Mouse (Mus musculus) thymus, postnatal 36 days (tissue): ENCODE data around the gene Leo1.
"Not testable (repeated sequence)": the region's sequence is repeated elsewhere in the genome, so short reads cannot be mapped to it uniquely, and the experiment has no call there.

Source experiments
- DNase-seq, 2 experiments: peaks; one replicate each; pipeline ENCODE4 v3.0.0; 2022; ENCODE audit warnings: mixed read lengths in 2 of 2

The Leo1 gene

DNA sequence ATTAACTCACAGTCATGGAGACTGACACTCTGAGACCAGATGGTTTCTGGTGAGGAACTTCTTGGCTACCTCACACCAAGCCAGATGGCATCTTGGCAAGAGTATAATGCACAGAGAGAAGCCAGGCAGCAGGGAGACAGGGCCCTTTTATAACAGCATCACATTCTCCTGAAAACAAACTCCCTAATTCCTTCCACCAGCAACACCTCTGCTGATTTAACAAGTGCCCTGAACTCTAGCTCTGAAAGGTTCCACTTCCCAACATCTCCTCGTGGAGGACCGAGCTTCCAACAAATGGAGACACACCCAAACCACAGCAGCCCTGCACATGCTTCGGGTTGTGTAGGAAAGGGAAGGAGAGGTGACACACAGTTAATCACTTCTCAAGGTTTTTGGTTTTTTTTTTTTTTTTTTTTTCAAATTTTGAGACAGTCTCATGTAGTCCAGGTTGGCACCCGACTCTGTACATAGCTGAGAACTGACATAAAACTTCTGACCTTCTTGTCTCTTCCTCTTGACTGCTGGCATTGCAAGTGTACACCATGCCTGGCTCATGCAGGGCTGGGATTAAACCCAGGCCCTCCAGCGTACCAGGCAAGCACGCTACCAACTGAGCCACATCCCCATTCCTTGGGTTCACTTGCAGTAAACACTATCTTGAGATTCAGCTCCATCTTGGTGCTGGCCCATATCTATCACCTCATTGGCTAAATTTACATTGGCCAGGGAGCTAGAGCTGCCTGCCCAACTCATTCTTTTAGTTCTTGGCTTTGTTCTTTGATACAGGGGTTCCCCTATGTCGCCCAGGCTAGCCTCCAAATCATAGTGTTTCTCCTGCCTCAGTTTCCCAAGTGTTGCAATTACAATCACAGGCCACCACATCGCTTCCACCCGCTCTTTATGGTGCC lies 13.7 kb upstream of the Leo1 start:
- no peak for DNase-seq

DNA sequence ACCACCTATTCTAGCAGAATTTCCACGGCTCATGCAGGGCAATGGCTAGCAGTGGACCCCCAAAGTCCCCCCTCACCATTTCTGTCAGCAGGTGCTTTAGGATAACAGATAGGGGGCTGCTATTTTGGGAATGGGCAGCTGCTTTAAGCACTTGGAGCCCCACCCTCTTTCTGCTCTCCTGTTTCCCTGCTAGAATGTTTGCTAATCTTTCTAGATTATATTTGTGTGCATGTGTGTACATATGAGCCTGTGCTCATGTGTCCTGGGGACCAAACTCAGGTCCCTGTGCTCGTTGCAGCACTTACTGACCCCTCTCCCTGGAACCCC lies 13.1 kb upstream of the Leo1 start:
- no peak for DNase-seq

DNA sequence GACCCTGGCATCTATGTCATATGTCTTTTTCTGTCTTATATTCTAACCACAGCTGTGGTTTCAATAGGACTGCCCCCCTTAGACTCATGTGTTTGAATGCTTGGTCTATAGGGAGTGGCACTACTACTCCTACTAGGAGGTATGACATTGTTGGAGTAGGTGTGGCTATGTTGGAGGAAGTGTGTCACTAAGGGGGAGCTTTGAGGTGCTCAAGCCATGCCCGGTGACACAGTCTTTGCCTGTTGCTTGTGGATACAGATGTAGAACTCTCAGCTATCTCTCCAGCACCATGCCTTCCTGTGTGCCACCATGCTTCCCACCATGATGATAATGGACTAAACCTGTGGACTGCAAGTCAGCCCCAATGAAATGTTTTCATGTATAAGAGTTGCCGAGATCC lies 12.3 kb upstream of the Leo1 start:
- DNase-seq, result no peak

DNA sequence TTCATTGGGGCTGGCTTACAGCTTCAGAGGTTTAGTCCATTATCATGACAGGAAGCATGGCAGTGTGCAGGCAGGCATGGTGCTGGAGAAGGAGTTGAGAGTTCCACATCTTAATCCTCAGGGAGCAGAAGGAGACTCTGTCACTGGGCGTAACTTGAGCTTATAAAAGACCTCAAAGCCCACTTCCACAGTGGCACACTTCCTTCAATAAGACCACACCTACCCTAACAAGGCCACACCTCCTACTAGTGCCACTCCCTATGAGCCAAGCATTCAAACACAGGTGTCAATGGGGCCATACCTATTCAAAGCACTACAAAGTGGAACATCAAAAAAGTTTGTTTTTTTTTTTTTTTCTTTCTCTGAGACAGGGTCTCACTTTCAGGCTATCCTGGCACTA lies 11.7 kb upstream of the Leo1 start:
- no peak for DNase-seq

DNA sequence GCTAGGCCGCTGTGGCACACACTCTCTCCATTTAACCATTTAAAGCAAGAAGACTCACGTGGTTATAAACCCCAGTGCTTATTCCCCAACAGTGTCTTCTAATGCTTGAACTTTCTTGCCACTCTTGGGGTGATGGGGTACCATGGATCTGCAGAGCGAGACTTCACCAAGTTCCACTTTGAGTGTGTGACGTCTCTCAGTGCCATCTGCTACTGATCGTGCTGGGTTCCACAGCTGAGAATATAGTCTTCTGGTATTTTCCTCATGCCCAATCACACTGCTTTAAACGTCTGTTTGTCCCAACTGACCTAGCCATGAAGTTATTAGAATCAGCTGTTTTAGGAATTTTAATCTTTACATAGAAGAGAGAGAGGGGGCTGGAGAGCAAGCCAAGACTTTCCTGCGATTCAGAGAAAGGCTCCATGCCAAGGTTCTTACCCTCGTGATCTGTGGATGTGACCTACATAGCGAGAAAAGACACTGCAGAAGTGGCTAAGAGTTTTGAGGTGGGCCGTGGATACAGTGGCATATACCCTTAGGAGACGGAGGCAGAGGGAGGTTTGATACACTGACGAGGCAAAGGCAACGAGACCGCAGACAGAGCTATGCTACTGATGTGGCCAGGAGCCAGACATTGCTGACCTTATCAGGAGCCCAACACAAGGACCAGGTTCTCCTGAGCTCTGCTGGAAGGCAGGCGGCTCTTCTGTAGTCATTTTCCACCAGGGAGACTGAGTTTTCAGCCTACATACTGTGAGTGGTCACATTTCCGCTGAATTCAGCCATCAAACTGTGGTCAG lies 10.3 kb upstream of the Leo1 start:
- no peak for DNase-seq

DNA sequence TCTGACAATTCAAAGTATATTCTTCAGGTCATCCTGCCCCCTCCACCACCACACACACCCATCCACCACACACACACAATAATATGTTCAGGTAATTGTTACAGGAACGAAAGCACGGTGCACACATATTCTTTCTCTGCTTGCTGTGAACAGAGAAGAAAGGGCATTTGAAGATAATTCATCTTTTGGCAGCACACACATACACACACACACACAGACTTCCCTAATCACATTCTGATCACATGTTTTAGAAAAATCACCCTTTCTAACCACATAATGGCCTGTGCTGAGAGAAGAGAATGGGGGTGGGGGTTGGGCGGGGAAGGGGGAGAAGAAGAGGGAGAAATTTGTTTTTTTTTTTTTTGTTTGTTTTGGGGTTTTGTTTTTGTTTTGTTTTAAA lies 8.6 kb upstream of the Leo1 start:
- no peak for DNase-seq

DNA sequence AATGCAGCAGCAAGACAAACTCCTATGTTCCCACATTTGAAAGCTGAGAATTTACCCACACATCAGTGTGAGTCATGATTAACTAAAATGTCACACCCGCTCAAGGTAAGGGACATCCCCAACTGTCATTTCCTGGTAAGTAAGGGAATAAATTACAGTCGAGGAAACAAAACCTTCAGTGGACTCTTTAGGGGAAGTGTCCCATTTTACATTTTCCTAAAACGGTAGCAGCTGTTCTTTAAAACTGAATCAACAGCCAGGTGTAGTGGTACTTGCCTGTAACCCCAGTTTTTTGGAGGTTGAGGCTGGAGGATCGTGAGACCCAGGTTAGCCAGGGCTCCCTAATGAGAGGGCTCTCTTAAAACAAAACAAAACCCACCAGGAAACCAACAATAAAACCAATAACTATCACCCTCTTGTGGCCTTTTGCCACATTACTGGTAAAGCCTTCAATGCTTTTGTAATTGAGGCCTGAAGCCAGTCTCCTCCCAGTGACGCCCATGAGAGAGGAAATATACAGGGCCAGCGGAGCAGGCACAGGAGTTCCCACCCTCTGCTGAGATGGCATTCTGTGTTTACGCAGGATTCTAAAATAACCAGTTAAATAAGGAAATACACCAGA lies 7.0 kb upstream of the Leo1 start:
- peak; percentile 36 to 40 for DNase-seq

DNA sequence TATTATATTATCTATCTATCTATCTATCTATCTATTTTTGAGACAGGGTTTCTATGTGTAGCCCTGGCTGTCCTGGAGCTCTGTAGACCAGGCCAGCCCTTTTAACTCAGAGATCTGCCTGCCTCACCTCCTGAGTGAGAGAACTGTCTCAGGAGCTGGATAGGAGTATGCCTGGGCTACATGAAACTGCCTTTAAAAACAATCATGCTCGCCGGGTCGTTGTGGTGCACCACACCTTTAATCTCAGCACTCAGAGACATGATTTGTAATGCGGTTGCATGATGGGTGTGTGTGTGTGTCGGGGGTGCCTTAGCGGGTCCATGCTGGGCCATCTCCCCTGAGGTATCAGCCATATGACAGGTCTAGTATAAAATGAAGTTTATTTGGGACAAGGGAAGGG lies 6.5 kb upstream of the Leo1 start:
- DNase-seq, result no peak

DNA sequence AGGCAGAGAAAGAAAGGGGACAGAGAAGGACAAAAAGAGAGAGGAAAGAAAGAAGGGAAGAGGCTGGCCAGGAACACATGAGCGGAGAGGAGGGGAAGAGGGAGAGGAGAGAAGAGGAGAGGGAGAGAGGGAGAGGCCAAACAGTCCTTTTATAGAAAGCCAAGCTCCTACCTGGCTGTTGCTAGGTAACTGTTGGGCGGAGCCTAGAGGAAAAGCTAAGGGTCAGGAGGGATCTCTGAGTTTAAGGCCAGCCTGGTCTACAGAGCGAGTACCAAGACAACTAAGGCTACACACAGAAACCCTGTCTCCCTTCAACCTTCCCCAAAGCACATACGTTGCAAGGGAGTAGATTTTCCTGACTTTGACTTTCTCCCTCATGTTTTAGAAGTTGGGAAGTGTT lies 6.0 kb upstream of the Leo1 start:
- no peak for DNase-seq

DNA sequence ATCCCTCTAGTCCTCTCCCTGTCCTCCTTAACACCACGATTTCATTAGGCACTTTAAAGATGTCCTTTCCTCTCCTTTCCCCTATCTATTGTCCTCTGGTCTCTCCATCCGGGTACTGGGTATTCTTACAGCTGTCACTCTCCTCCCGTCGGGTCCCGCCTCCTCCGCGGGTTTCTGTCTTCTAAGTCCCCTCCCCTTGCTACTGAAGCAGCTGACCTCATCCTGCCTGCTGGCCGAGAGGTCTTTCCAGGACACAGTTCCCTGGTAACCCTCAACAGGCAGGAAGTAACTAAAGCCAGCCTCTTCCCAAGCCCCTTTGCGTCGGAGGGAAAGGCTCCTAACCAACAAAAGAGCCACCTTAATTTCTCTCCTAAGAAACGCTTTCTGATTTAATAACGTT lies 5.4 kb upstream of the Leo1 start:
- DNase-seq, result peak; percentile 52 to 67

DNA sequence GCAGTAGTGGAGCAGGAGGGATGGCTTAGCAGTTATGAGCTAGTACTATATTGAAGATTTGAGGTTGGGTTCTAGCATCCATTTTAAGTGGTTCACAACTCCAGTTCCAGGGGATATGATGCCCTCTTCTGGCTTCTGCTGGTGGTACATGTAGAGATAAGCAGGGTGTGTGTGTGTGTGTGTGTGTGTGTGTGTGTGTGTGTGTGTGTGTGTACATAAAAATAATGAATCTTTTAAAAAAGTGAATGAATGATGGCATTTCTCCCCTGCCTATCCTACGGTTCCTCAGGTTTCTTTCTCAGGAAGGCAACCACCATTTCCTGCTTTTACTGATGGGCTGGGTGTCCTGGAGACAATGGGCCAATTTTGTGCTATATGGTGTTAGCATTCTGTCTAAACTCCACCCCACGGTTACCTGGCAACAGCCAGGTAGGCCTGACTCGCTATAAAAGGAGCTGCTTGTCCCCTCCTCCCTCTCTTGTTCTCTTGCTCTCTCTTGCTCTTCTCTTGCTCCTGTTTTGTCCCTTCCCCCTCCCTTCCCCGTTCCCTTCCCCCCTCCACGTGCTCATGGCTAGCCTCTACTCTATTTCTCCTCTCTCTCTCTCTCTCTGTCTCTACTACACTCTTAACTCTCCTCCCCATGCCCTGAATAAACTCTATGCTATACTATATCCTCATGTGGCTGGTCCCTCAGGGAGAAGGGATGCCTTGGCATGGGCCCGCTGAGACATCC lies 3.5 kb upstream of the Leo1 start:
- peak; percentile 57 to 66 for DNase-seq

DNA sequence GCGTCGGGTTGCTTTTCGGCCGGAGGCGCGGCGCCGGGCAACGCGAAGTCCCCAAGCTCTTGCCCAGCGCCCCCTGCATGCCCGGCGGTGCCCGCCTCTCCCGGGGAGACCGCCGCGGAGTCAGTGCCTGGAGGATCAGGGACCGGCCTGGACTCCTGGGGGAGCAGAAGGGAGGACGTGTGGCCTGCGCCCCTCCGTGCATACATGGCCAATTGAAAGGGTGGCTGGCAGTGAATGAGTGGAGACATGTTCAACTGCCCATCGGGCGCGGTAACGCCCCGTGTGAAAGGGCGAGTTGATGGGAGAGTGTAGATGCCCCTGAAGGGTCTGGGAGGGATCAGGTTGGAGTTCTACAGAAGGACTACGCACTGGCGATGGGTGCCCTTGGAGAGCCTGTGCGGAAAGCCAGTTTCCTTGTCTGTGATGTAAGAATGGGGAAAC lies 387 bp downstream of the Leo1 start:
- DNase-seq, result no peak

DNA sequence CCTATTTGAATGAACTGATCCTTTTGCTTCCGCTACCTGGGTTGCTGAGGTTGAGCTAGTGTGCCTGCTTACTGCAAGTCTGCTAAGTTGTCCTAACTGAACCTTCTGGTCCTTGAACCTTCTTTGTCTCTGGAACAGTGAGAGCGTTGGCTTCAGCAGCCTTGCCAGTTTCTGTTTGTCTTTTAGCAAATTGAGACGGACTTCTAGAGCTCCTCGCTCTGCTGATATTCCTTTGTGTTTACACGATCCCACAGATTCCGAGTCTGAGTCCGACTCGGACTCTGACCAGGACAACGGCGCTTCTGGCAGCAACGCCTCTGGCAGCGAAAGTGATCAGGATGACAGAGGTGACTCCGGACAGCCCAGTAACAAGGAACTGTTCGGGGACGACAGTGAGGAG lies 3.7 kb downstream of the Leo1 start:
- no peak for DNase-seq

DNA sequence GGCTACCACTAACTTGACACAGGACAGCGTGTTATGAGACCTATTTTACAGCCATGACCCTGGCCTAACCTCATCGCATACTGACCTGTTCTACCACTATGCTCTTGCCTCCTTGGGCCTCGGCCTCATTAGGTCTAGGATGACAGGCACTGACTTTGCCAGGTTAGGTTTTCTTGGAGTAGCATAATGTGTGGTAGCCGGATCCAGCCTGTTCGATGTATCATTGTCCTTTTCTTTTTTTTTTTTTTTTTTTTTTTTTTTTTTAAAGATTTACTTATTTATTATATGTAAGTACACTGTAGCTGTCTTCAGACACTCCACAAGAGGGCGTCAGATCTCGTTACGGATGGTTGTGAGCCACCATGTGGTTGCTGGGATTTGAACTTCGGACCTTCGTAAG lies 5.2 kb downstream of the Leo1 start:
- DNase-seq, result not testable (repeated sequence)

DNA sequence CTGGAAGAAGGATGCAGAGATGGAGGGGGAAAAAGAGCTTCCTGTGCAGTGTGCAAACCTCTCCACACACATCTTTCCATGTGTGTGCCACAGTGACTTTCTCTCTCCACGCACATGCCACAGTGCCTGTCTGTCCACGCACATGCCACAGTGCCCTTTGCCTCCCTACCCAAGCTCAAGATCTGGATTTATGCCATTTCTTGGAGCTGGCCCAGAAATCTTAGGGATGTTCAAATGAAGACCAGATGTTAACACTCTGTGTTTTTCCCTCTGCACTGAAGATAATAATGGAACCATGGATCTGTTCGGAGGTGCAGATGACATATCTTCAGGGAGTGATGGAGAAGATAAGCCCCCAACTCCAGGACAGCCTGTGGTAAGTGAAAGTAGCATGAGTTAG lies 6.7 kb downstream of the Leo1 start:
- DNase-seq, result no peak

DNA sequence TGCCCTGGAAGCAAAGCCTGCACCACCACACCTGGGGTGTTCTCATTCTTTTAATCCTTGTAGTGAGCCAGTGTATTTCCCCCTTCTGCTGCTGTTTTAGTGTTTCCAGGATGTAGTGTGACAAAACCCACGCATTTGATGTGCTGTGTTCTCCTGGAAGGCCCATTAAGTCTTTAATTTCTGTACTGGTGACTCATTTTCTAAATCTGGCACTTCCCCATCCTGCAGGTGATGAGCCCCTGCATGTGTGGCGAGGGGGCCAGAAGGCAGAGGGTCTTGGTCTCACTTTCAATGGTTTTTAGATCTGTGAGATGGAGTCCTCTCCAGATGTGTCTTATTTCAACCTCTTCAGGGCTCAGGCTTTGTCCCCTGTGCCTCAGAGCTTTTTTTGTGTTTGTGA lies 12.7 kb downstream of the Leo1 start:
- no peak for DNase-seq

DNA sequence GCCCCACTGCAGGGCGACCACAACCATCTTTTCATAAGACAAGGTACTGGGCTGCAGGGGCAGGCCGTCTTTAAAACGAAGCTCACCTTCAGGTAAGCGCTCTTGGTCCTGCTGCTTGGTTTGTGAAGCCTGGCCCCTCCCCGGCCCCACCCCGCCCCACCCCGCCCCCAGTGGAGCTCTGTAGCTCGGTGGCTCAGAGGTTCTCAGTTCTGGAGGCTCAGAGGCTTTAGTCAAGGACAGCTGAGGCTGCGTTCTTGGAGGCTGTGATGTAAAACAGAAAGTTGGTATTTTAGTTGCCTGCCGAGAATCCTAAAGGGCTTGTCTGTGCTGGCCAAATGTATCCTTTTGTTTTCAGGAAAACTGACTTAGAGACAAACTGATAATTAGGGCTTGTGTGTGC lies 14.4 kb downstream of the Leo1 start:
- no peak for DNase-seq

DNA sequence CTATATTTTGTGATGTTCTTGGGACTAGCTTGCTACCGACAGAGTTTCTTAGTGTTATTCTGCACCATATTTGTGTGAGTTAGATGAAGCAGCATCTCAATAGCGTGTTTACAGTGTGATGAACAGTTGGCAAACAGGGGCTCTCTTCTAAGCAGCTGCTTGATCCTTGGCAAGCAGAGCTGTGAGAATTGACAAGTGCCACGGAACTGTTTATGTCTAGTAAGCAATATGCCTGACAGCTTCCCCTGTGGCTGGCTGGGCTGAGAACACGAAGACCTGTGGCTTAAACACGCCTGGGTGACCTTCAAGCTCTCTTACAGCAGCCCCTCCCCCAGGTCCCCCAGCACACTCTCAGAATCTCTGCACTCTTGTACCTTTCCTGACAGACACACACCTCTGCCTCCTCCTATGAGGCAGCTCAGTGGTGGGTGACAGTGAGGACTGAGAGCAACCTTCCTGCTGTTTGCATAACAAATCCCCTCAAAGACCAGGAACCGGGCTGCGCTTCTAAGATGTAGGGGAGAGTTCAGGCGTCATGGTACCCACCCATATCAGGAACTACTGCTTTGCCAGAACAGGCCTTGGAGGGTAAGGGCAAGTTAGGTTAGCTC lies 21.8 kb downstream of the Leo1 start:
- no peak for DNase-seq

DNA sequence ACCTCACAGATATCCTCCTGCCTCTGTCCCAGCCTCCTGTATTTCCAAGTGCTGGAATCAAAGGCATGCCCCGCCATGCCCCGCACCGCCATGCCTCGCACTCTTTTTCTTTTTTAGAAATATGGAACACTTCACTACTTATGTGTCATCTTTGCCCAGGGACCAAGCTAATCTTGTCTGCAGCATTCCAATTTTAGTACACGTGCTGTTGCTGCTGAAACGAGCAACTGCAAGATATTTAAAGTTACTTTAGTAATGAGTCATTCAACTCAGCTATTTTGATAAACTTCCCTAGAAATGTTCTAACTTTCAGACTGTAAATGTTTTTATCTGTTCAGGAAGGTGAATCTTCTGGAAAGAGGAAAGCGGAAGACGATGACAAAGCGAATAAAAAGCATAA lies 24.5 kb downstream of the Leo1 start:
- no peak for DNase-seq

DNA sequence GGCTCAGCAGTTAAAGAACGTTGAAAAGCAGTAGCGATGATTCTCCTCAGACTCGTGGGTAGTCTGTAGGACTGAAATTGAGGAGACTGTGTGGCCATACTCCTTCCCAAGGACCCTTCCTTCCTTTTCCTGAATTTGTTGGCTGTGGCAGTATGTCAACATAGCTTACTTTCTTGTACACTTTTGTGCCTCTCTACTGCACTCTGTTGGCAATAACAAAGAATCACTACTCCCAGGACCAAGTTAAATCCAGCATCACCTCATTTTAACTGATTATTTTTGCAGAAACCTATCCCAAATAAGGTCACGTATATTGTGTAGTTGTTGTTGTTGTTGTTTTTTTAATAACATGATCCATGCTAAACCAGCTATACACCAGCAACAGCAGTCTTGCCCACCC lies 25.3 kb downstream of the Leo1 start:
- DNase-seq, result no peak

DNA sequence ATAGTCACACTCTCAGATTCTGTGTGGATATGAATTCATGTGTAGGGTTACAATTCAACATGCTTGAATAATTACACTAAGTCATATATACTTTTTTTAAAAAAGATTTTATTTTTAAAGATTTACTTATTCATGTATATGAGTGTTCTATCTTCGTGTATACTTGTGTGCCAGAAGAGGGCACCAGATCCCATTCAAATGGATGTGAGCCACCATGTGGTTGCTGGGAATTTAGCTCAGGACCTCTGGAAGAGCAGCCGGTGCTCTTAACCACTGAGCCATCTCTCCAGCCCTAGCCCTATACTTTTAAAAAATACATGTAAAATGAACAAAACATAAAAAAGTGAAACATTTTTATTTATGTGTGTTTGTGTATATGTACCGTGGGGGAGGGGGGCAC lies 26.3 kb downstream of the Leo1 start:
- DNase-seq, result no peak

DNA sequence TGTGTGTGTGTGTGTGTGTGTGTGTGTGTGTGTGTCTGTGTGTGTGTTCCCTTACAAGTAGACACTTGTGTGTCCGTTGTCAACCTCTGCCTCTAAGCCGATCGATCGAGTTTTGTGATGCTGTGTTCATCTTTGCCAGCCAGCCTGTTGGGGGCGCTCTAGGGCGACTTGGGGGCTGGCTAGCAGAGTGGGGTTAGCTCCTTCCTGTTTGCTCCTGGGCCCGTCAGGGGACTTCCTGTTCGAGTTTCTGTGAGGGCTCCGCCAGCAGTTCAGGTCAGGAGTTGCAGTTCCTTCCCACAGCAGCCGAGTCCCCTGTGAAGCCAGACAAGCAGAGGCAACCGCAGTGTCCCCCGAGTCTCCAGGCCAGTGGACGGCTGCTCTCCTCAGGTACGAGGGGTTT lies 27.0 kb downstream of the Leo1 start:
- peak; percentile 35 to 47 for DNase-seq

DNA sequence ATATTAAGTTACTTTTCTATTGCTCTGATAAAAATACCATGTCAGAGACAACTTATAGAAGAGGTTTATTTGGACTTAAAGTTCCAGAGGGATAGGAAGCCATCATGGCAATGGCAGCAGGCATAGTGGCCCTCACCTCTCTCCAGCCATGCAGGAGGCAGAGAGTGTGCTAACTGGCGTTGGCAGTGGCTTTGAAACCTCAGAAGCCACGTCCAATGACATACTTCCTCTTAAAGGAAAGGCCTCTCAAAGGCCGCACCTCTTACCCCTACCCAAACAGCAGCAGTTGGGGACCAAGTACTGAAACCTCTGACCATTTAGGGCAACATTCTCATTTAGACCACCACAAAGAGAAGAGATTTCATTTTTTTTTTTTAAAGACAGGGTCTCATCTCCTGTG lies 35.9 kb downstream of the Leo1 start:
- no peak for DNase-seq
